Mouse (Mus musculus) megakaryocyte, embryonic 14.5 days (primary cell): ENCODE data around the gene Zkscan1. TPM values are rescaled to one million over a fixed set of nuclear protein-coding genes. Genes with fewer than 3 reads are reported as not detected.
"Not testable (repeated sequence)": the region's sequence is repeated elsewhere in the genome, so short reads cannot be mapped to it uniquely, and the experiment has no call there.

ENCODE experiments used
- H3K27me3 ChIP-seq: replicated peaks from 2 replicates; pipeline ENCODE3; 2012; ENCODE audit warnings: inconsistent platforms
- H3K36me3 ChIP-seq: replicated peaks from 2 replicates; pipeline ENCODE3; 2012; ENCODE audit warnings: low read length, inconsistent platforms, mixed read lengths
- H3K4me1 ChIP-seq: 2 replicates; pipeline ENCODE4 v1.6.1; 2012; ENCODE audit warnings: inconsistent platforms
- H3K4me3 ChIP-seq: replicated peaks from 2 replicates; pipeline ENCODE3; 2012; ENCODE audit warnings: moderate library complexity, mild to moderate bottlenecking, inconsistent platforms
- H3K9me3 ChIP-seq: 2 replicates; pipeline ENCODE4 v1.6.1; 2012; ENCODE audit warnings: inconsistent platforms
- FLI1 ChIP-seq: IDR thresholded peaks from 2 replicates; pipeline ENCODE4 v1.6.1; 2012; ENCODE audit warnings: low read length, inconsistent platforms, mixed read lengths
- GATA1 ChIP-seq: IDR thresholded peaks from 3 replicates; pipeline ENCODE4 v1.6.1; 2012; ENCODE audit warnings: mixed read lengths, low read length, inconsistent platforms, borderline replicate concordance
- polyA plus RNA-seq: library from polyadenylated mRNA; stranded (reverse); fragments of >175 nt; gene quantifications from 2 replicates; pipeline ENCODE4 v1.2.3, GENCODE M21; 2012; ENCODE audit warnings: low replicate concordance; ENCODE audit not compliant: insufficient read depth

The Zkscan1 gene
- polyA plus RNA-seq: 0.38 TPM in 1 of 2 replicates, not detected in the other

- 0 out of 2 replicates have a peak, but pooled peaks cover 4% of the 10 kb centered on the region for H3K9me3 ChIP-seq
- peaks cover 18% of the 10 kb centered on the region for H3K36me3 ChIP-seq
- TF ChIP-seq FLI1: no peak
- TF ChIP-seq GATA1: no peak
- peak within 1 kb of the TSS; percentile 97 for H3K4me3 ChIP-seq
- peaks cover 32% of the 10 kb centered on the region for H3K4me1 ChIP-seq
- no peaks in the 10 kb centered on the region for H3K27me3 ChIP-seq
These were observed at the start of gene Zkscan1 for GRCm38 (mm10) chr5:138084996-138085395. Gene Zkscan1 (plus strand): TSS chr5:138085084.

- H3K36me3 ChIP-seq, H3K9me3 ChIP-seq, H3K4me1 ChIP-seq, H3K4me3 ChIP-seq, H3K27me3 ChIP-seq: not testable (repeated sequence)
These were observed 32.0 kb upstream of the Zkscan1 start, which contains the start of gene Smok3c for GRCm38 (mm10) chr5:138052894-138053293. Gene Smok3c (plus strand): TSS chr5:138053194.

- Histone ChIP-seq H3K36me3 (no peaks in the 10 kb centered on the region), H3K4me1 (no peaks in the 10 kb centered on the region), H3K9me3 (peaks cover 11% of the 10 kb centered on the region), H3K4me3 (no peak overlapping the region), H3K27me3 (peaks cover 3% of the 10 kb centered on the region)
- TF ChIP-seq GATA1 (no peak), FLI1 (no peak)
These were observed 11.1 kb upstream of the Zkscan1 start for GRCm38 (mm10) chr5:138073803-138074202.

- Histone ChIP-seq H3K4me3 (no peak overlapping the region), H3K27me3 (peaks cover 3% of the 10 kb centered on the region), H3K4me1 (no peaks in the 10 kb centered on the region), H3K36me3 (no peaks in the 10 kb centered on the region), H3K9me3 (peaks cover 11% of the 10 kb centered on the region)
- TF ChIP-seq GATA1 (no peak), FLI1 (no peak)
These were observed 9.2 kb upstream of the Zkscan1 start for GRCm38 (mm10) chr5:138075684-138076083.

GRCm38 (mm10) chr5:138076148-138076547 lies 8.7 kb upstream of the Zkscan1 start:
- TF ChIP-seq FLI1 (no peak), GATA1 (no peak)
- Histone ChIP-seq H3K27me3 (peaks cover 3% of the 10 kb centered on the region), H3K36me3 (no peaks in the 10 kb centered on the region), H3K4me3 (no peak overlapping the region), H3K4me1 (no peaks in the 10 kb centered on the region), H3K9me3 (peaks cover 11% of the 10 kb centered on the region)

GRCm38 (mm10) chr5:138080456-138080855 lies 4.4 kb upstream of the Zkscan1 start:
- H3K27me3 ChIP-seq: peaks cover 2% of the 10 kb centered on the region
- H3K4me3 ChIP-seq: no peak overlapping the region
- TF ChIP-seq FLI1 (no peak), GATA1 (no peak)
- no peaks in the 10 kb centered on the region; the same call in 1 of the 2 replicates for H3K4me1 ChIP-seq
- H3K36me3 ChIP-seq: no peaks in the 10 kb centered on the region
- H3K9me3 ChIP-seq: peaks cover 15% of the 10 kb centered on the region

- peaks cover 1% of the 10 kb centered on the region for H3K27me3 ChIP-seq
- peaks cover 15% of the 10 kb centered on the region for H3K9me3 ChIP-seq
- no peaks in the 10 kb centered on the region for H3K36me3 ChIP-seq
- TF ChIP-seq GATA1 (no peak), FLI1 (no peak)
- H3K4me3 ChIP-seq: no peak overlapping the region
- H3K4me1 ChIP-seq: peaks cover 8% of the 10 kb centered on the region; the same call in 1 of the 2 replicates
These were observed 3.4 kb upstream of the Zkscan1 start for GRCm38 (mm10) chr5:138081446-138081845.

GRCm38 (mm10) chr5:138083318-138083900 lies 1.5 kb upstream of the Zkscan1 start:
- H3K36me3 ChIP-seq: peaks cover 11% of the 10 kb centered on the region
- peaks cover 22% of the 10 kb centered on the region for H3K4me1 ChIP-seq
- H3K9me3 ChIP-seq: peaks cover 7% of the 10 kb centered on the region
- H3K4me3 ChIP-seq: no peak overlapping the region
- no peak for TF ChIP-seq GATA1
- no peak for TF ChIP-seq FLI1
- no peaks in the 10 kb centered on the region for H3K27me3 ChIP-seq

GRCm38 (mm10) chr5:138083936-138084335 lies 948 bp upstream of the Zkscan1 start:
- peaks cover 14% of the 10 kb centered on the region for H3K36me3 ChIP-seq
- H3K4me3 ChIP-seq: no peak overlapping the region
- no peaks in the 10 kb centered on the region for H3K27me3 ChIP-seq
- peaks cover 26% of the 10 kb centered on the region for H3K4me1 ChIP-seq
- TF ChIP-seq FLI1 (no peak), GATA1 (no peak)
- H3K9me3 ChIP-seq: 0 out of 2 replicates have a peak, but pooled peaks cover 4% of the 10 kb centered on the region

GRCm38 (mm10) chr5:138084507-138084906 lies 377 bp upstream of the Zkscan1 start:
- Histone ChIP-seq H3K27me3 (no peaks in the 10 kb centered on the region), H3K4me1 (peaks cover 32% of the 10 kb centered on the region), H3K36me3 (peaks cover 18% of the 10 kb centered on the region), H3K4me3 (peak overlapping the region; percentile 97), H3K9me3 (0 out of 2 replicates have a peak, but pooled peaks cover 4% of the 10 kb centered on the region)
- TF ChIP-seq GATA1 (no peak), FLI1 (no peak)
